ENCODE assay signal across 21 mouse cellular contexts in the genomic region with DNA sequence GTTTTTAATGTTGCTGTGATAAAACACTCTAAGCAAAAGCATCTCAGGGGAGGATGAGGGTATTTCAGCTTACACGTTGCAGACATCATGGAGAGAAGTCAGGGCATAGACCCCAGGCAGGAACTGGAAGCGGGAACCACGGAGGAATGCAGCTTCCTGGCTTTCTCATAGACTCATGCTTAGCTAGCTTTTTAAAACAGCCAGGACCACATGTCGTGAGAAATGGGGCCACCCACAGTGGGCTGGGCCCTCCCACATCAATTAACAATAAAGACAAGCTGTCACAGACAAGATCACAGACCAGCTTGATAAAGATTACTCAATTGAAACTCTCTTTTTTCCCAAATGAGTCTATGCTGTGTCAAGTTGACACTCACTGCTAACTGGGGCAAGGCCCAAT. TPM values are rescaled to one million over a fixed set of nuclear protein-coding genes. Genes with fewer than 3 reads are reported as not detected.
A peak's percentile ranks its signal among the peaks of the same experiment; 100 is the strongest.
DNase-seq lines count a peak whose midpoint lies in the region; ATAC-seq and TF ChIP-seq lines count a peak whose summit lies in the region.
"Had no signal": no experiment of that assay in that cellular context is flagged by ENCODE, and none has a peak within 500 bp of the region (broad histone marks: within the 10 kb centered on the region; RNA-seq: fewer than 3 reads in every experiment).

No protein-coding gene starts in this region.

- ATAC-seq in lung, embryonic 14.5 days (ENCODE audit: insufficient read depth): no peak
- ATAC-seq: intestine, embryonic 15.5 days; lung, postnatal 0 days had no signal

- H3K4me1 ChIP-seq in heart, embryonic 10.5 days: no peaks in the 10 kb centered on the region
- no peaks in the 10 kb centered on the region for H3K4me1 ChIP-seq in lung, embryonic 14.5 days (ENCODE audit: insufficient read depth)
- H3K4me1 ChIP-seq: embryonic facial prominence, embryonic 13.5 days; intestine, embryonic 15.5 days had no signal

- H3K4me3 ChIP-seq in heart, embryonic 10.5 days: no peak overlapping the region
- no peak overlapping the region for H3K4me3 ChIP-seq in lung, embryonic 14.5 days (ENCODE audit: low read depth, low read length)
- H3K4me3 ChIP-seq: embryonic facial prominence, embryonic 13.5 days; heart, adult 2 months; intestine, embryonic 15.5 days; limb, embryonic 10.5 days; megakaryocyte, embryonic 14.5 days had no signal

- TF ChIP-seq CTCF in lung, embryonic 14.5 days (IDR thresholded peaks at IDR 0.05; ENCODE audit: low read depth): no peak

- no peak overlapping the region for H3K27ac ChIP-seq in heart, embryonic 10.5 days
- H3K27ac ChIP-seq in lung, embryonic 14.5 days (ENCODE audit: low read depth): no peak overlapping the region
- H3K27ac ChIP-seq: embryonic facial prominence, embryonic 13.5 days; heart, adult 2 months; intestine, embryonic 15.5 days; limb, embryonic 10.5 days had no signal

- H3K9me3 ChIP-seq in heart, embryonic 10.5 days: no peaks in the 10 kb centered on the region
- no peaks in the 10 kb centered on the region for H3K9me3 ChIP-seq in lung, embryonic 14.5 days (ENCODE audit: low read depth, low read length)
- H3K9me3 ChIP-seq: embryonic facial prominence, embryonic 13.5 days; intestine, embryonic 15.5 days; limb, embryonic 10.5 days; megakaryocyte, embryonic 14.5 days had no signal

- 46% methylated on average over 4 of the region's 4 CpGs for WGBS in heart, embryonic 10.5 days
- 30% methylated on average over 4 of the region's 4 CpGs for WGBS in lung, embryonic 14.5 days

- DNase-seq in heart, embryonic 10.5 days (ENCODE audit: low spot score): peak; percentile 19
- DNase-seq in heart, adult 18-20 months: no peak
- peak; percentile 26 for DNase-seq in lung, embryonic 14.5 days
- no peak for DNase-seq in lung, postnatal 14 days
- DNase-seq in Muller cell, postnatal 12 days (ENCODE audit: inconsistent ontology term): peak; percentile 39
- peak; percentile 31 for DNase-seq in embryo, embryonic 9.5 days (ENCODE audit: extremely low spot score)
- DNase-seq in MN1 (ENCODE audit: low spot score): no peak
- no peak for DNase-seq in spleen, postnatal 14 days (ENCODE audit: low spot score in 2 of 2)
- DNase-seq: B cell, adult 2 months; cerebellum, adult 8-10 months; heart, adult 2 months; kidney, adult 9 months; kidney, postnatal 25 days; right cerebral cortex, adult 18-20 months; thymus, postnatal 25 days had no signal

- no peak overlapping the region for H3K4me2 ChIP-seq in lung, embryonic 14.5 days
- H3K4me2 ChIP-seq: embryonic facial prominence, embryonic 13.5 days; intestine, embryonic 15.5 days; liver, embryonic 11.5 days had no signal

- no peaks in the 10 kb centered on the region for H3K36me3 ChIP-seq in heart, embryonic 10.5 days
- no peaks in the 10 kb centered on the region for H3K36me3 ChIP-seq in lung, embryonic 14.5 days (ENCODE audit: insufficient read depth)
- H3K36me3 ChIP-seq: embryonic facial prominence, embryonic 13.5 days; intestine, embryonic 15.5 days; limb, embryonic 10.5 days had no signal

- H3K9ac ChIP-seq in lung, embryonic 14.5 days: no peak overlapping the region
- H3K9ac ChIP-seq: embryonic facial prominence, embryonic 13.5 days; intestine, embryonic 15.5 days had no signal

- no peaks in the 10 kb centered on the region for H3K27me3 ChIP-seq in heart, embryonic 10.5 days (ENCODE audit: insufficient read depth, poor library complexity, severe bottlenecking)
- H3K27me3 ChIP-seq in lung, embryonic 14.5 days (ENCODE audit: insufficient read depth, low read length): no peaks in the 10 kb centered on the region
- H3K27me3 ChIP-seq: embryonic facial prominence, embryonic 13.5 days; intestine, embryonic 15.5 days had no signal

RNA-seq across cellular contexts. Expression of gene Mboat2, which starts 44.4 kb away (rescaled TPM):
- polyA plus RNA-seq in heart, embryonic 10.5 days (2016; fragmentation: Nextera tagmentation; extraction: Ambion mirVana): 35.7 and 37.0 TPM in 2 replicates
- 1 to 10 TPM; 8.7 to 8.9 TPM for total RNA-seq in heart, adult 18-20 months (2021)
- polyA plus RNA-seq in lung, embryonic 14.5 days (2014; fragmentation: Nextera tagmentation; extraction: Ambion mirVana): 44.6 and 45.7 TPM in 2 replicates

Comparison
In these comparisons a context has a peak if more than half of its experiments do, and no peak if none do; other contexts are left out.
1. DNase-seq: peak in heart, embryonic 10.5 days (single experiment), lung, embryonic 14.5 days (single experiment), Muller cell, postnatal 12 days (single experiment) and embryo, embryonic 9.5 days (single experiment); none in heart, adult 18-20 months (0 of 2), lung, postnatal 14 days (single experiment), MN1 (single experiment) and spleen, postnatal 14 days (0 of 2).